Mouse (Mus musculus) layer of hippocampus, postnatal 14 days (tissue): ENCODE results near the gene Trim26. TPM values are rescaled to one million over a fixed set of nuclear protein-coding genes. Genes with fewer than 3 reads are reported as not detected.
A peak's percentile ranks its signal among the peaks of the same experiment; 100 is the strongest.

Experiments used
- DNase-seq, 2 experiments: peaks; one replicate each; pipeline ENCODE4 v3.0.0; 2021 to 2022; ENCODE audit warnings: low spot score in 2 of 2, mixed read lengths in 1 of 2
- total RNA-seq, 2 experiments: library from RNA; stranded (reverse); gene quantifications; 2 replicates each; pipeline ENCODE4 v1.2.3; 2021

Gene Trim26
- total RNA-seq, 2 experiments from 2014 or later, result 23.5 to 27.1 TPM

GRCm38 (mm10) chr17:36897552-36898205 lies 60.7 kb downstream of the Trim26 start, which contains the start of gene Trim31:
TSS of gene Trim31 (plus strand) at chr17:36898118.
- DNase-seq, result no peak

- DNase-seq, result no peak
Observed at GRCm38 (mm10) chr17:36899376-36899775, 62.4 kb downstream of the Trim26 start.

GRCm38 (mm10) chr17:36900001-36900400 lies 63.1 kb downstream of the Trim26 start:
- DNase-seq, result peak in 1 of 2 experiments; percentile 59

GRCm38 (mm10) chr17:36900691-36901090 lies 63.8 kb downstream of the Trim26 start:
- DNase-seq, result no peak

GRCm38 (mm10) chr17:36903651-36904050 lies 66.7 kb downstream of the Trim26 start:
- DNase-seq, result no peak

- DNase-seq, result no peak
Observed at GRCm38 (mm10) chr17:36908235-36908634, 71.3 kb downstream of the Trim26 start.

Other genes with a start within 250 kb of the Trim26 start
- not detected for gene H2-M9, start 194.5 kb upstream of the Trim26 start, total RNA-seq
- gene H2-M1, start 164.9 kb upstream of the Trim26 start, total RNA-seq, result not detected
- gene H2-M10.5, start 64.2 kb upstream of the Trim26 start, total RNA-seq, result not detected
- not detected for gene H2-M10.6, start 25.0 kb upstream of the Trim26 start, total RNA-seq
- gene Trim15, start 30.1 kb downstream of the Trim26 start, total RNA-seq, result not detected
- gene Trim10, start 32.4 kb downstream of the Trim26 start, total RNA-seq, result not detected
- not detected for gene Trim40, start 53.0 kb downstream of the Trim26 start, total RNA-seq
- gene Trim31, start 61.0 kb downstream of the Trim26 start, total RNA-seq, result not detected
- gene Rnf39, start 105.8 kb downstream of the Trim26 start, total RNA-seq, result 1 to 10 TPM; 4.2 to 4.6 TPM
- 10 to 100 TPM; 88.6 to 96.9 TPM for gene Ppp1r11, start 114.6 kb downstream of the Trim26 start, total RNA-seq
- gene Znrd1, start 121.4 kb downstream of the Trim26 start, total RNA-seq, result 10 to 100 TPM; 29.3 to 34.2 TPM
- 1 to 10 TPM; 5.6 to 5.9 TPM for gene Znrd1as, start 121.5 kb downstream of the Trim26 start, total RNA-seq
- not detected for gene 2410137M14Rik, start 144.1 kb downstream of the Trim26 start, total RNA-seq
- gene H2-M5, start 152.4 kb downstream of the Trim26 start, total RNA-seq, result 1 to 10 TPM; 2.1 to 3.0 TPM
- 10 to 100 TPM; 33.4 to 34.3 TPM for gene Zfp57, start 164.0 kb downstream of the Trim26 start, total RNA-seq
- gene Mog, start 186.3 kb downstream of the Trim26 start, total RNA-seq, result 10 to 100 TPM; 56.9 to 66.4 TPM
- gene Gabbr1, start 208.8 kb downstream of the Trim26 start, total RNA-seq, result 100 to 1,000 TPM; 609 to 643 TPM